Mouse (Mus musculus): ENCODE results near the gene Igtp. TPM values are rescaled to one million over a fixed set of nuclear protein-coding genes. Genes with fewer than 3 reads are reported as not detected.
"Not testable (repeated sequence)": the region's sequence is repeated elsewhere in the genome, so short reads cannot be mapped to it uniquely, and the experiment has no call there.

Igtp gene
- polyA plus RNA-seq, 1 experiment from 2014 or later = 2.2 TPM

DNA sequence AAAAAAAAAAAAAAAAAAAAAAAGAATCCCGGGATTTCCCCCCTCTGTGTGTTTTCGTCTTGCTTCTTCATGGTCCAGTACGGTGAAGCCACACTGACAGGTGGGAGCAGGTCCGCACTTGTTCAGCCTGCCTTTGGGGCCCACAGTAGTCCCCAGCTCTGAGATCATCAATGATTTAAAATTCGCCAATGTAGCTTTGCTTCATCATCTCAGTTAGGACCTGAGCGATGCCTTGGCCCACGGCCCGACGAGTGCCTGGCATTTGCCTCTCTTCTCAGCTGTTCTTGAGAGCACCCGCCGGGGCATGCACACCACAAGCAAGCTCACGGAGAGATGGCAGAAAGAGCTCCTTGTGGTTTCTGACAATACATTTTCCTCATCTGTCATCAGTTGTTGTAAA is 1.7 kb downstream of the Igtp start:
- Histone ChIP-seq H3K27ac (ENCODE audit: low read depth, low read length) (no peak overlapping the region), H3K9me3 (ENCODE audit: control insufficient read depth, low read length) (no peaks in the 10 kb centered on the region), H3K4me1 (ENCODE audit: control insufficient read depth, insufficient read depth, low read length) (no peaks in the 10 kb centered on the region), H3K9ac (ENCODE audit: low read length) (no peak overlapping the region), H3K27me3 (ENCODE audit: control insufficient read depth, insufficient read depth, low read length) (no peaks in the 10 kb centered on the region), H3K4me2 (no peak overlapping the region), H3K4me3 (ENCODE audit: low read depth, low read length) (no peak overlapping the region), H3K36me3 (ENCODE audit: control insufficient read depth, insufficient read depth, low read length) (no peaks in the 10 kb centered on the region)
- no peak for ATAC-seq (ENCODE audit: low FRiP score)
- no peak for DNase-seq (ENCODE audit: low spot score, missing footprints)
- 93% methylated on average over 11 of the region's 12 CpGs for WGBS

DNA sequence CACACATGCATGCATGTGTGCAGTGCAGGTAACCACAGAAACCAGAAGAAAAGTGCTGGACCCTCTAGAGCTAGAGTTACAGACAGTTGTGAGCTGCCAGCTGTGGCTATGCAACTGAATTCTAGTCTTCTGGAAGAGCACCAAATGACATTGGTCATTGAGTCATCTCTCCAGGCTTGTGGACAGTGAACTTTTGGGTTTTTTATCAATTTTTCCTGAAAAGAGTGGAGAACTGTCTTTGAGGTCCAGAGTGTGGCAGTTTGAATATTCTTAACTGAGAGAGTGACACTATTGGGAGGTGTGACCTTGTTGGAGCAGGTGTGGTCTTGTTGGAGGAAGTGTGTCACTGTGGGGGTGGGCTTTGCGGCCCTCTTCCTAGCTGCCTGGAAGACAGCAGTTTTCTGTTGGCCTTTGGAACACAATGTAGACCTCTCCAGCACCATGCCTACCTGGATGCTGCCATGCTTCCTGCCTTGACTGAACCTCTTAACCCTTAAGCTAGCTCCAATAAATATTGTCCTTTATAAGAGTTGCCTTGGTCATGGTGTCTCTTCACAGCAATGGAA is 11.0 kb downstream of the Igtp start:
- no peaks in the 10 kb centered on the region for H3K36me3 ChIP-seq (ENCODE audit: control insufficient read depth, insufficient read depth, low read length)
- H3K4me1 ChIP-seq (ENCODE audit: control insufficient read depth, insufficient read depth, low read length) = peaks cover 4% of the 10 kb centered on the region
- no peak overlapping the region for H3K9ac ChIP-seq (ENCODE audit: low read length)
- 86% methylated on average over 1 of the region's 1 CpGs for WGBS
- no peak overlapping the region for H3K4me2 ChIP-seq
- H3K4me3 ChIP-seq (ENCODE audit: low read depth, low read length) = no peak overlapping the region
- ATAC-seq (ENCODE audit: low FRiP score) (no peak), DNase-seq (ENCODE audit: low spot score, missing footprints) (no peak)
- H3K9me3 ChIP-seq (ENCODE audit: control insufficient read depth, low read length) = no peaks in the 10 kb centered on the region
- no peak overlapping the region for H3K27ac ChIP-seq (ENCODE audit: low read depth, low read length)
- no peaks in the 10 kb centered on the region for H3K27me3 ChIP-seq (ENCODE audit: control insufficient read depth, insufficient read depth, low read length)

DNA sequence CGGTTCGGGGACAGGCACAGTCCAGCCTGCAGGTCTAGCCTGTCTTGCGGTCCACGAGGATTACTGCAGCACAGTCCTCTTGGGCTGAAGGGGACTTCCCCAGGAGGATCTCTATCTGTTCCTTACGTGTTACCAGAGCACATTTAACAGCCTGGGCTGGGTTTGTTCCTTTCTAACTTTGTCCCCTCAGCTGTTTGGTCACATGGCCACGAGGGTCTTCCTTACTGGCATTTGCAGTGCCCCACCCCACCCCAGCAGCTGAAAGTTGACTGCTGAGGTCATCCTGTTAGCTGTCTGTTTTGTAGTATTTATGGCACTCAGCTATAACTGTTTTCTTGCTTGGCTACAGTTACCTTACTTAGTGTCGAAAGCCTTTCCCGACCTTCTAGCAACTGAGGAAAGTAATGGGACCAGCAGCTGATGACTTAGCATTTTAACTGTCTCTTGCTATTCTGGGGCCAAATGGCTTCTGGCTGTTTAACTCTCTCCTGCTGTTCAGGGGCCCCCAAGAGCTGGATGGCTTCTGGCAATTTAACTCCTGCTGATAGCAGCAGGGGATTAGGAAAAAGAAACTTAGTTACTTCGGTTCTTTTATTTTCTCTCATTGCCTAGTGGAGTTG is 11.8 kb downstream of the Igtp start:
- H3K4me3 ChIP-seq (ENCODE audit: low read depth, low read length) = no peak overlapping the region
- H3K9ac ChIP-seq (ENCODE audit: low read length) = no peak overlapping the region
- no peaks in the 10 kb centered on the region for H3K36me3 ChIP-seq (ENCODE audit: control insufficient read depth, insufficient read depth, low read length)
- WGBS = 28% methylated on average over 9 of the region's 9 CpGs
- peaks cover 4% of the 10 kb centered on the region for H3K4me1 ChIP-seq (ENCODE audit: control insufficient read depth, insufficient read depth, low read length)
- H3K27me3 ChIP-seq (ENCODE audit: control insufficient read depth, insufficient read depth, low read length) = no peaks in the 10 kb centered on the region
- ATAC-seq (ENCODE audit: low FRiP score) = no peak
- no peak for DNase-seq (ENCODE audit: low spot score, missing footprints)
- H3K27ac ChIP-seq (ENCODE audit: low read depth, low read length) = no peak overlapping the region; the same call in 1 of the 2 replicates
- H3K4me2 ChIP-seq = no peak overlapping the region
- no peaks in the 10 kb centered on the region for H3K9me3 ChIP-seq (ENCODE audit: control insufficient read depth, low read length)

DNA sequence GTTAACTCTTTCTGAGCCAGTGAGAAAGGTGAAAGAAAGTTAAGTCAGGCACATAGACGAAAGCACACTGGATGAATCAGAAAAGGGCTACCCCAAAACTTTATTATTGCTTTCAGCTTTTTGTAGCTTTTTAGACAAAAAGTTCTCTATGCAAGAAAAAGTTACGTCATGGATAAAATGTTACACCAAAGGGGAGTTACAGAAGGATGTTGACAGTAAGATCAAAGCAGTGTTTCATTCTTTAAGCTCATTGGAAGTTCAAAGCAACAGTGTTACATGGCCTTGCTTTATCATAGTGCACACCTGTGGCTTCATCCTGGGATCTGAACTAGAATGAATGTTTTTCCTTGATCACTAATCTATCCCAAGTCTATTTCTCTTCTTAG is 12.3 kb downstream of the Igtp start:
- WGBS = 11% methylated on average over 2 of the region's 2 CpGs

DNA sequence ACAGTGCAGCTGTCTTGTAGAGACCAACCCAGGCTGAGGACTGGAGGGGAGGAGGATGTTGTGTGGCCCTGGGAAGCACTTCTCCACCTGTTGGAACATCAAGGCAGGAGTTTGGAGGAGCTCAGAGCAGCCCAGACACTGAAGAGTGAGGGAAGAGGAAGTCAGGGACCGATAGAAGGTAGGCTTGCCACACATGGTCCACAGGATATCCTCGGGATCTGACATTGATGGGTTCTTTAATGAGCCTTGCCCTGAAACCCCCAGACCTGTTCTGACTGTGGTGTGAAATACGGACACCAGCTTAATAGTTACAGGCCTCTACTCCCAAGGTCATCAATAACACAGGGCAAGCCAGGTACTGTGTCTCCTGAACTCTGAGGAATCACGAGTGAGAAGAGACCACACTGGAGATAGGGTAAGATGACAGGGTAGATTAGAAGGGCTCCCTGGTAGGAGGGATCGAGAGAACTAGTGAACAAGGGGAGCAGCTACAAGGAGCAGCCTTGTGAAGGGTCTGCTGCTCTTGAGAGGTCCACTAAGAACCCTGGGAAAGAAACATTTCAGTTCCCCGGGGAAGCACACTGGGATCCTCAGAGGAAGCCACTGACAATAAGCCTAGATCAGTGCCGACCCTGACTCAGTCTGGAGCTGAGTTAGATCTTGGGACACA is 14.5 kb downstream of the Igtp start:
- Histone ChIP-seq H3K36me3 (ENCODE audit: control insufficient read depth, insufficient read depth, low read length) (no peaks in the 10 kb centered on the region), H3K4me3 (ENCODE audit: low read depth, low read length) (no peak overlapping the region), H3K27me3 (ENCODE audit: control insufficient read depth, insufficient read depth, low read length) (no peaks in the 10 kb centered on the region), H3K9ac (ENCODE audit: low read length) (no peak overlapping the region), H3K27ac (ENCODE audit: low read depth, low read length) (no peak overlapping the region), H3K4me1 (ENCODE audit: control insufficient read depth, insufficient read depth, low read length) (peaks cover 4% of the 10 kb centered on the region), H3K4me2 (no peak overlapping the region), H3K9me3 (ENCODE audit: control insufficient read depth, low read length) (no peaks in the 10 kb centered on the region)
- 83% methylated on average over 7 of the region's 7 CpGs for WGBS
- no peak for DNase-seq (ENCODE audit: low spot score, missing footprints)
- no peak for ATAC-seq (ENCODE audit: low FRiP score)

More for the DNA sequence above, 12.3 kb downstream of the Igtp start:
- Histone ChIP-seq H3K9ac (ENCODE audit: low read length) (no peak overlapping the region), H3K27me3 (ENCODE audit: control insufficient read depth, insufficient read depth, low read length) (no peaks in the 10 kb centered on the region), H3K4me2 (no peak overlapping the region), H3K27ac (ENCODE audit: low read depth, low read length) (no peak overlapping the region), H3K9me3 (ENCODE audit: control insufficient read depth, low read length) (no peaks in the 10 kb centered on the region), H3K36me3 (ENCODE audit: control insufficient read depth, insufficient read depth, low read length) (no peaks in the 10 kb centered on the region), H3K4me1 (ENCODE audit: control insufficient read depth, insufficient read depth, low read length) (peaks cover 4% of the 10 kb centered on the region), H3K4me3 (ENCODE audit: low read depth, low read length) (no peak overlapping the region)
- no peak for DNase-seq (ENCODE audit: low spot score, missing footprints)
- ATAC-seq (ENCODE audit: low FRiP score) = no peak

DNA sequence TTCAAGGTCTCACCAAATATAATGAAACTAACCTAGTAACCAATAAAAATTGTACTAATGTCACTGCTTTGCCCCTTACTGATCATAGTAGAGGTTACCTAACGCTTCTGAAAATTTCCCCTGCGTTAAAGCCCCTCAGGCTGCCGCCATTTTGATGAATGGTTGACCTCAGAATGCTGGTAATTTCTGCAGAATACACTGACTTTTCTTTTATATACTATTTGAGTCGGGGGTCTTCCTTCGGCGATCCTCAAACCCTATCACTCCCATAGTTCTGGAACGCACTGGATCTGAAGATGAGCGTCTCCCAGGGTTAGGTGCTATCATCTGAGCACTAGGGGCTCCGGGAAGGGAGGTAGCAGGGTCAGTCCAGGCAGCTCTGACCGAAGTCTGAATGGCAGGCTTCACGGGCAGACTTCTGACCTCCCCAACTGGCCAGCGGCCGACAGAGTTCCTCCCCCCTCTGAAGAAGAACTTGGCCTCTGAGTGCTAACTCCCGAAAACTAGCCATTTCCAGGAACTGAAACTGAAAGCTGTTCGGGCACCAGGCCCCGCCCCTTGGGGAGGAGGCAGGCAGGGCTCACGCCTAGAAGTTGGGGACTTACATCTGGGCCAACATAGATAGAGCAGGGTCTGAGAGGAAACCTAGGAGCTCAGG is 15.2 kb downstream of the Igtp start:
- DNase-seq (ENCODE audit: low spot score, missing footprints) = no peak
- ATAC-seq (ENCODE audit: low FRiP score) = no peak
- no peak overlapping the region for H3K27ac ChIP-seq (ENCODE audit: low read depth, low read length)

DNA sequence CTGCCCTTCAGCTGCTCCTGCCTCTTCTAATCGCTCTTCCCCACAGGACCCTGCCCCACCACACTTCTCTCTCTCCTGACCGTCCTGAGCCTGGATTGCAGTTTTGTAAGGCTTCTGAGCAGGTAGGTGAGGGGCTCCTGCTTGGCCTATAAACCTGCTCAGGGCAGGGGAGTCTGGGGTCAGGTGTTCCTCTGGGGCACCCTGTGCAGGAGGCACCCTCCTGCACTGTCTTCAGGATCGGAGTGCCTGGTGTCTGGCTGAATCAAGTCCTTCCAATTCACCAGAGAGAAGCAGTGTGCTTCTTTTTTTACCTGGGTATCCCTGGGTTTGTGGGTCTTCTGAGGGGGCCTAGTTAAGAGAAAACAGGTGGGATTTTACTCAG is 15.7 kb downstream of the Igtp start:
- not testable (repeated sequence) for H3K4me1 ChIP-seq (ENCODE audit: control insufficient read depth, insufficient read depth, low read length); DNase-seq (ENCODE audit: low spot score, missing footprints); H3K36me3 ChIP-seq (ENCODE audit: control insufficient read depth, insufficient read depth, low read length); ATAC-seq (ENCODE audit: low FRiP score); H3K27ac ChIP-seq (ENCODE audit: low read depth, low read length); H3K27me3 ChIP-seq (ENCODE audit: control insufficient read depth, insufficient read depth, low read length); H3K9me3 ChIP-seq (ENCODE audit: control insufficient read depth, low read length); H3K9ac ChIP-seq (ENCODE audit: low read length); H3K4me3 ChIP-seq (ENCODE audit: low read depth, low read length); H3K4me2 ChIP-seq
- WGBS = 40% methylated on average over 1 of the region's 3 CpGs

More for the DNA sequence above, 15.2 kb downstream of the Igtp start:
- Histone ChIP-seq H3K4me2 (peak overlapping the region; percentile 29; the same call in 1 of the 2 replicates), H3K36me3 (ENCODE audit: control insufficient read depth, insufficient read depth, low read length) (no peaks in the 10 kb centered on the region), H3K9me3 (ENCODE audit: control insufficient read depth, low read length) (no peaks in the 10 kb centered on the region), H3K27me3 (ENCODE audit: control insufficient read depth, insufficient read depth, low read length) (no peaks in the 10 kb centered on the region), H3K9ac (ENCODE audit: low read length) (no peak overlapping the region), H3K4me3 (ENCODE audit: low read depth, low read length) (peak overlapping the region; percentile 17; the same call in 1 of the 2 replicates), H3K4me1 (ENCODE audit: control insufficient read depth, insufficient read depth, low read length) (peaks cover 4% of the 10 kb centered on the region)
- WGBS = 51% methylated on average over 16 of the region's 17 CpGs

DNA sequence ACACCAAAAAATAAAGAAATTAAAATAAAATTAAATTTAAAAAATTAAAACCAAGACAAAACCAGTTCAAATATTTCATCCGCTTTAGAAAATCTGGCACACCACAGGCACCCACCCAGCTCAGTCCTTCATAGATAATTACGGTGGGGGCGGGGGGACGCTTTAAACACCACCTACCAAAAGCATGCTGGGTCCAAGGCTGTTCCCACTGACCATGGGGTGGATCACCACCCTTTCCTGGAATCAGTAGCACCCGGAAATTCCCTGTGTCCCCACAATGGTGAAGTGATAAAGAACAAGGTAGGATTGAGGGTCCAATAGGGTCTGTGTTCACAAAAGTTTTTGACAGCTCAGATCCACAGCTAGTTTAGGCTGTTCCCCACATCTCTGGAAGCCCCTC is 16.5 kb downstream of the Igtp start:
- ATAC-seq (ENCODE audit: low FRiP score) (no peak), DNase-seq (ENCODE audit: low spot score, missing footprints) (no peak)
- WGBS = 88% methylated on average over 5 of the region's 5 CpGs
- Histone ChIP-seq H3K9me3 (ENCODE audit: control insufficient read depth, low read length) (no peaks in the 10 kb centered on the region), H3K4me1 (ENCODE audit: control insufficient read depth, insufficient read depth, low read length) (peaks cover 4% of the 10 kb centered on the region), H3K9ac (ENCODE audit: low read length) (no peak overlapping the region), H3K4me3 (ENCODE audit: low read depth, low read length) (no peak overlapping the region), H3K36me3 (ENCODE audit: control insufficient read depth, insufficient read depth, low read length) (no peaks in the 10 kb centered on the region), H3K27ac (ENCODE audit: low read depth, low read length) (no peak overlapping the region), H3K27me3 (ENCODE audit: control insufficient read depth, insufficient read depth, low read length) (no peaks in the 10 kb centered on the region), H3K4me2 (no peak overlapping the region)

DNA sequence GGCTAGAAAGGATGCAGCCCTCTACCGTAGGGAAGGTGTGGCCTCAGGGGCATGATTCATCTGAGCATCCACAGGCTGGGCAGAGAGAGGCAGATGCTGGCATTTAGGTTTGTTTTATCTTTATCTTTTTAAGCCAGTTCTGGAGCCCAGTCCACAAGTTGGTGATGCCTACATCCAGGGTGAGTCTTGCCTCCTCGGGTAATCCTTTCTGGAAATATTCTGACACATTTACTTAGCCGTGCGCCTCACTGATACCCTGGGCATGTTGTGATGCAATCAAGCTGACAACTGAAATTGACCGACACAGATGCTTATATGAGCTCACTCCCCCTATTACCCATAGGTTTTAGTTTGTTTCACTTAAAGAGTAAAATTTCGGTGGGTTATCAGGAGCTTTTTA is 17.5 kb downstream of the Igtp start:
- WGBS = 89% methylated on average over 6 of the region's 6 CpGs
- no peak for DNase-seq (ENCODE audit: low spot score, missing footprints)

More for the DNA sequence above, 17.5 kb downstream of the Igtp start:
- no peaks in the 10 kb centered on the region for H3K4me1 ChIP-seq (ENCODE audit: control insufficient read depth, insufficient read depth, low read length)
- no peak overlapping the region for H3K4me2 ChIP-seq
- no peak overlapping the region for H3K9ac ChIP-seq (ENCODE audit: low read length)
- ATAC-seq (ENCODE audit: low FRiP score) = no peak
- no peak overlapping the region for H3K27ac ChIP-seq (ENCODE audit: low read depth, low read length)
- H3K36me3 ChIP-seq (ENCODE audit: control insufficient read depth, insufficient read depth, low read length) = no peaks in the 10 kb centered on the region
- no peaks in the 10 kb centered on the region for H3K27me3 ChIP-seq (ENCODE audit: control insufficient read depth, insufficient read depth, low read length)
- H3K9me3 ChIP-seq (ENCODE audit: control insufficient read depth, low read length) = no peaks in the 10 kb centered on the region
- no peak overlapping the region for H3K4me3 ChIP-seq (ENCODE audit: low read depth, low read length)
